Mouse (Mus musculus) c-Kit-positive CD71-negative TER-119-negative erythroid progenitor cells, embryonic 14.5 days (primary cell): ENCODE measurements around the gene C1qtnf9.
A peak's percentile ranks its signal among the peaks of the same experiment; 100 is the strongest.

ENCODE experiments used
- DNase-seq: peaks from one replicate; pipeline ENCODE4 v3.0.0-alpha.2; 2013; ENCODE audit warnings: low read depth

Gene C1qtnf9

GRCm38 (mm10) chr14:60767884-60768283 lies at the start of gene C1qtnf9:
C1qtnf9 (plus strand) TSS chr14:60768134.
- no peak for DNase-seq

- DNase-seq: no peak
Observed at GRCm38 (mm10) chr14:60721304-60721703, 46.6 kb upstream of the C1qtnf9 start.

- no peak for DNase-seq
Observed at GRCm38 (mm10) chr14:60721938-60722337, 46.0 kb upstream of the C1qtnf9 start.

GRCm38 (mm10) chr14:60726091-60726490 lies 41.8 kb upstream of the C1qtnf9 start:
- DNase-seq: no peak

GRCm38 (mm10) chr14:60727130-60727529 lies 40.8 kb upstream of the C1qtnf9 start:
- DNase-seq: no peak

- no peak for DNase-seq
Observed at GRCm38 (mm10) chr14:60732081-60732480, 35.9 kb upstream of the C1qtnf9 start.

- no peak for DNase-seq
Observed at GRCm38 (mm10) chr14:60732787-60733186, 35.1 kb upstream of the C1qtnf9 start.

GRCm38 (mm10) chr14:60733706-60734105 lies 34.2 kb upstream of the C1qtnf9 start:
- no peak for DNase-seq

- DNase-seq: no peak
Observed at GRCm38 (mm10) chr14:60735206-60735605, 32.7 kb upstream of the C1qtnf9 start.

- DNase-seq: no peak
Observed at GRCm38 (mm10) chr14:60735848-60736547, 31.9 kb upstream of the C1qtnf9 start.

- DNase-seq: peak; percentile 53
Observed at GRCm38 (mm10) chr14:60736591-60737192, 31.2 kb upstream of the C1qtnf9 start.

GRCm38 (mm10) chr14:60737202-60737611 lies 30.7 kb upstream of the C1qtnf9 start:
- no peak for DNase-seq

GRCm38 (mm10) chr14:60738434-60738938 lies 29.4 kb upstream of the C1qtnf9 start:
- no peak for DNase-seq

GRCm38 (mm10) chr14:60739155-60739554 lies 28.8 kb upstream of the C1qtnf9 start:
- no peak for DNase-seq

GRCm38 (mm10) chr14:60739616-60740015 lies 28.3 kb upstream of the C1qtnf9 start:
- DNase-seq: no peak

- DNase-seq: no peak
Observed at GRCm38 (mm10) chr14:60740507-60740906, 27.4 kb upstream of the C1qtnf9 start.

- no peak for DNase-seq
Observed at GRCm38 (mm10) chr14:60741033-60741432, 26.9 kb upstream of the C1qtnf9 start.

- no peak for DNase-seq
Observed at GRCm38 (mm10) chr14:60741490-60741981, 26.4 kb upstream of the C1qtnf9 start.

GRCm38 (mm10) chr14:60743681-60744080 lies 24.3 kb upstream of the C1qtnf9 start:
- no peak for DNase-seq

- no peak for DNase-seq
Observed at GRCm38 (mm10) chr14:60745201-60745600, 22.7 kb upstream of the C1qtnf9 start.

- DNase-seq: no peak
Observed at GRCm38 (mm10) chr14:60746141-60746540, 21.8 kb upstream of the C1qtnf9 start.

- DNase-seq: no peak
Observed at GRCm38 (mm10) chr14:60747154-60747870, 20.6 kb upstream of the C1qtnf9 start.

- no peak for DNase-seq
Observed at GRCm38 (mm10) chr14:60749880-60750279, 18.1 kb upstream of the C1qtnf9 start.
